Mouse (Mus musculus) lung, adult 2 months (tissue): ENCODE measurements around the gene Sept1.

Experiments used
- CTCF ChIP-seq: fragments of 200-500 bp; IDR thresholded peaks from 2 replicates; pipeline ENCODE4 v1.5.1; 2011; ENCODE audit warnings: mild to moderate bottlenecking, low read length, control low read depth; ENCODE audit not compliant: insufficient read depth
- POLR2A ChIP-seq: fragments of 200-500 bp; IDR thresholded peaks from 2 replicates; pipeline ENCODE4 v1.6.1; 2011; ENCODE audit warnings: low read depth, mild to moderate bottlenecking, control low read depth, low read length, borderline replicate concordance; ENCODE audit errors: extremely low read depth

DNA sequence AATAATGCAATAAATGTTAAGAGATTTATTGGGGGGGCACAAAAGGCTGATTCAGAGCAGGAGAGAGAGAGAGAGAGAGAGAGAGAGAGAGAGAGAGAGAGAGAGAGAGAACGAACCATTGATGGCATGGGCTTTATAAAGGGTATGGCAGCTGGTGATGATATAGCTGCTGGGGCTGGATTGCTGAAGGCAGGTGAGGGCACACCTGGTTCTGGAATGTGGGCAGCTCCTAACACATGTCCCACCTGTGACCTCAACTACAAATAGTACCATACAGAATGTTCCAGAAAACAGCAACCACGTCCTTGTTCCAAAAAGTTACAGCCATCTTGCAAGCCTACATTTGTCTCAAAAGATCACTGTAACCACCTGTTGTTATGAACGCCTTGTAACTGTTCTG, 1.6 kb downstream of the Sept1 start:
- TF ChIP-seq POLR2A (no peak), CTCF (no peak)
